Mouse (Mus musculus): ENCODE results near the gene Nlrp4f. TPM values are rescaled to one million over a fixed set of nuclear protein-coding genes. Genes with fewer than 3 reads are reported as not detected.

Nlrp4f gene
- total and polyA plus RNA-seq, 3 experiments: 0.04 TPM; not detected in 2

- no peak overlapping the region for H3K9ac ChIP-seq (ENCODE audit: control insufficient read depth, low read depth, low read length, poor library complexity, severe bottlenecking)
- H3K36me3 ChIP-seq (ENCODE audit: control insufficient read depth in 1 of 2, insufficient read depth in 2 of 2, low read length in 2 of 2): peaks cover 0 to 13% of the 10 kb centered on the region in 2 experiments; a peak in 2 of 4 replicates
- TF ChIP-seq ELF1 (IDR thresholded peaks at IDR 0.05; ENCODE audit: low read depth, low read length) (no peak), HCFC1 (IDR thresholded peaks at IDR 0.05; ENCODE audit: low read depth, low read length) (no peak), SMC3 (IDR thresholded peaks at IDR 0.05; ENCODE audit: low read depth, low read length) (no peak), CHD2 (IDR thresholded peaks at IDR 0.05; ENCODE audit: low read length) (no peak), RAD21 (IDR thresholded peaks at IDR 0.05; ENCODE audit: low read depth, low read length) (no peak), MYB (IDR thresholded peaks at IDR 0.05; ENCODE audit: low read depth, low read length) (no peak), MXI1 (IDR thresholded peaks at IDR 0.05; ENCODE audit: low read depth, low read length) (no peak), MAFK (IDR thresholded peaks at IDR 0.05; ENCODE audit: borderline replicate concordance, low read depth, low read length) (no peak), TBP (IDR thresholded peaks at IDR 0.05; ENCODE audit: low read depth, low read length) (no peak), CHD1 (IDR thresholded peaks at IDR 0.05; ENCODE audit: low read depth, low read length) (no peak), TCF12 (IDR thresholded peaks at IDR 0.05; ENCODE audit: low read depth, low read length) (no peak)
- 0 out of 4 replicates have a peak overlapping the region, but pooled peaks of 1 of the 2 experiments have one; percentile 13 for H3K4me3 ChIP-seq (ENCODE audit: control insufficient read depth in 1 of 2, insufficient read depth in 1 of 2, low read depth in 2 of 2, low read length in 2 of 2)
- peaks cover 5 to 8% of the 10 kb centered on the region in 2 experiments; a peak in 3 of 4 replicates for H3K4me1 ChIP-seq (ENCODE audit: control insufficient read depth in 1 of 2, insufficient read depth in 2 of 2, low read length in 2 of 2)
- H3K79me2 ChIP-seq (ENCODE audit: control insufficient read depth, insufficient read depth, low read length, poor library complexity): no peaks in the 10 kb centered on the region
- H3K27ac ChIP-seq (ENCODE audit: control insufficient read depth, low read depth, low read length): no peak overlapping the region
- DNase-seq (ENCODE audit: low read depth, low spot score): peak; percentile 24
- no peaks in the 10 kb centered on the region for H3K27me3 ChIP-seq (ENCODE audit: control insufficient read depth in 1 of 2, insufficient read depth in 2 of 2, low read length in 2 of 2)
- H3K9me3 ChIP-seq (replicated peaks; ENCODE audit: insufficient read depth, low read length): no peaks in the 10 kb centered on the region
Measured at GRCm38 (mm10) chr13:65226657-65227056, 20.9 kb upstream of the Nlrp4f start.

GRCm38 (mm10) chr13:65225945-65226344 is 20.2 kb upstream of the Nlrp4f start:
- peaks cover 3 to 8% of the 10 kb centered on the region in 2 experiments; a peak in 3 of 4 replicates for H3K4me1 ChIP-seq (ENCODE audit: control insufficient read depth in 1 of 2, insufficient read depth in 2 of 2, low read length in 2 of 2)
- H3K79me2 ChIP-seq (ENCODE audit: control insufficient read depth, insufficient read depth, low read length, poor library complexity): no peaks in the 10 kb centered on the region
- peak; percentile 50 for DNase-seq (ENCODE audit: low read depth, low spot score)
- TF ChIP-seq POLR2AphosphoS5 (IDR thresholded peaks at IDR 0.05; ENCODE audit: borderline replicate concordance, low read depth, low read length) (no peak), ZMIZ1 (IDR thresholded peaks at IDR 0.05; ENCODE audit: low read depth, low read length) (no peak), CHD1 (IDR thresholded peaks at IDR 0.05; ENCODE audit: low read depth, low read length) (no peak), GABPA (IDR thresholded peaks at IDR 0.05; ENCODE audit: low read depth, low read length) (no peak), MAX (IDR thresholded peaks at IDR 0.05; ENCODE audit: low read length) (no peak), USF2 (IDR thresholded peaks at IDR 0.05; ENCODE audit: borderline replicate concordance in 1 of 2, insufficient read depth in 1 of 2, low read depth in 1 of 2, low read length in 2 of 2) (no peak), TAL1 (IDR thresholded peaks at IDR 0.05; ENCODE audit: low read length) (no peak), MXI1 (IDR thresholded peaks at IDR 0.05; ENCODE audit: low read depth, low read length) (no peak), EP300 (IDR thresholded peaks at IDR 0.05; ENCODE audit: low read depth in 1 of 2, low read length in 2 of 2) (no peak), HCFC1 (IDR thresholded peaks at IDR 0.05; ENCODE audit: low read depth, low read length) (no peak), TCF12 (IDR thresholded peaks at IDR 0.05; ENCODE audit: low read depth, low read length) (no peak)
- H3K27me3 ChIP-seq (ENCODE audit: control insufficient read depth in 1 of 2, insufficient read depth in 2 of 2, low read length in 2 of 2): no peaks in the 10 kb centered on the region
- H3K9ac ChIP-seq (ENCODE audit: control insufficient read depth, low read depth, low read length, poor library complexity, severe bottlenecking): peak overlapping the region; percentile 27
- H3K4me3 ChIP-seq (ENCODE audit: control insufficient read depth in 1 of 2, insufficient read depth in 1 of 2, low read depth in 2 of 2, low read length in 2 of 2): peak overlapping the region in 1 of 2 experiments; percentile 33; a peak in 2 of 4 replicates
- peak overlapping the region; percentile 14 for H3K27ac ChIP-seq (ENCODE audit: control insufficient read depth, low read depth, low read length)
- H3K36me3 ChIP-seq (ENCODE audit: control insufficient read depth in 1 of 2, insufficient read depth in 2 of 2, low read length in 2 of 2): peaks cover 0 to 13% of the 10 kb centered on the region in 2 experiments; a peak in 2 of 4 replicates
- no peaks in the 10 kb centered on the region for H3K9me3 ChIP-seq (replicated peaks; ENCODE audit: insufficient read depth, low read length)

Data from MEL (cell line).